Mouse (Mus musculus) kidney, embryonic 15.5 days (tissue): ENCODE measurements around the gene Actl7b. TPM values are rescaled to one million over a fixed set of nuclear protein-coding genes. Genes with fewer than 3 reads are reported as not detected.
A peak's percentile ranks its signal among the peaks of the same experiment; 100 is the strongest.

Experiments
- ATAC-seq: fragments of 200-750 bp; cut with Nextera tagmentation; replicated peaks from 2 replicates; pipeline ENCODE4 v1.8.0; 2017; ENCODE audit warnings: moderate TSS enrichment; ENCODE audit not compliant: low FRiP score
- H3K27ac ChIP-seq: fragments of 300-500 bp; sonication (generic); 2 replicates; pipeline ENCODE4 v1.5.1; 2015; ENCODE audit warnings: mild to moderate bottlenecking, inconsistent platforms
- H3K27me3 ChIP-seq: fragments of 300-500 bp; sonication (generic); 2 replicates; pipeline ENCODE4 v1.6.1; 2015; ENCODE audit warnings: inconsistent platforms
- H3K36me3 ChIP-seq: fragments of 300-500 bp; sonication (generic); 2 replicates; pipeline ENCODE4 v1.6.1; 2015; ENCODE audit warnings: inconsistent platforms
- H3K4me1 ChIP-seq: fragments of 300-500 bp; sonication (generic); 2 replicates; pipeline ENCODE4 v1.6.1; 2015; ENCODE audit warnings: inconsistent platforms
- H3K4me2 ChIP-seq: fragments of 300-500 bp; sonication (generic); 2 replicates; pipeline ENCODE4 v1.6.1; 2015; ENCODE audit warnings: moderate library complexity, mild to moderate bottlenecking, inconsistent platforms
- H3K4me3 ChIP-seq: fragments of 300-500 bp; sonication (generic); replicated peaks from 2 replicates; pipeline ENCODE4 v1.5.1; 2015; ENCODE audit warnings: mild to moderate bottlenecking, inconsistent platforms
- H3K9ac ChIP-seq: fragments of 300-500 bp; sonication (generic); 2 replicates; pipeline ENCODE4 v1.6.1; 2015; ENCODE audit warnings: mild to moderate bottlenecking, inconsistent platforms
- H3K9me3 ChIP-seq: fragments of 300-500 bp; sonication (generic); replicated peaks from 2 replicates; pipeline ENCODE4 v1.6.1; 2016; ENCODE audit warnings: inconsistent platforms
- WGBS: fragments of 180-500 bp; shearing (Covaris S2); methylation state at CpG from one replicate; pipeline ENCODE4 v1.1.7; 2015; ENCODE audit warnings: mixed read lengths; 5-methylcytosine and 5-hydroxymethylcytosine counted together
- polyA plus RNA-seq: library from polyadenylated mRNA; unstranded; fragments of >200 nt; fragmentation: Nextera tagmentation; extraction: Ambion mirVana; gene quantifications from 2 replicates; pipeline ENCODE4 v1.2.1, GENCODE M21; 2015

Actl7b gene
- polyA plus RNA-seq, 1 experiment from 2014 or later = not detected

DNA sequence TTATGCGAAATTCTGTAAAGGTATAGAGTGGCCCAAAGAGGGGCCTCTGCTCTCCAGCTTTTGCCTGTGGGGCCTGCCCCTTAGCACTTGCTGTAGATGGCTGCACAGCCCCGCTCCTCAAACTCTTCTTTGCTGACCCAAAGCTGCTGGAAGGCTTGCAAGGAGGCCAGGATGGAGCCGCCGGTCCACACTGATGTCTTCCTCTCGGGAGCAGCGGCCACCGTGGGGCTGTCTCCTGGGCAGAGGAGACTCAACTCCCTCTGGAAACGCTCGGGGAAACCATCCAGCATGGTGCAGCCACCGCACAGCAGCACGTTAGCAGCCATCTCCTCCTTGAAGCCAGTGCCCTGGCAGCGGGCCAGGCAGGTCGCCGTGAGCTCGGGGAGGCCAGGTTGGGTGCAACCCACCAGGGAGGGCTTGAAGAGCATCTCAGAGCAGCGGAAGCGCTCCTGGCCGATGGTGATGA is 1.2 kb downstream of the Actl7b start, which contains the start of gene Gm26657:
Gm26657 (plus strand) TSS at position 51 of the 466 bp plus-strand sequence.
- H3K36me3 ChIP-seq = peaks cover 13% of the 10 kb centered on the region; the same call in 1 of the 2 replicates
- H3K4me3 ChIP-seq = no peak within 1 kb of the TSS
- H3K27ac ChIP-seq = no peak within 1 kb of the TSS
- H3K9ac ChIP-seq = no peak within 1 kb of the TSS
- no peaks in the 10 kb centered on the region for H3K9me3 ChIP-seq
- 91% methylated on average over 18 of the region's 18 CpGs for WGBS
- ATAC-seq = no peak
- H3K4me2 ChIP-seq = no peak within 1 kb of the TSS
- no peaks in the 10 kb centered on the region for H3K27me3 ChIP-seq
- no peaks in the 10 kb centered on the region for H3K4me1 ChIP-seq

DNA sequence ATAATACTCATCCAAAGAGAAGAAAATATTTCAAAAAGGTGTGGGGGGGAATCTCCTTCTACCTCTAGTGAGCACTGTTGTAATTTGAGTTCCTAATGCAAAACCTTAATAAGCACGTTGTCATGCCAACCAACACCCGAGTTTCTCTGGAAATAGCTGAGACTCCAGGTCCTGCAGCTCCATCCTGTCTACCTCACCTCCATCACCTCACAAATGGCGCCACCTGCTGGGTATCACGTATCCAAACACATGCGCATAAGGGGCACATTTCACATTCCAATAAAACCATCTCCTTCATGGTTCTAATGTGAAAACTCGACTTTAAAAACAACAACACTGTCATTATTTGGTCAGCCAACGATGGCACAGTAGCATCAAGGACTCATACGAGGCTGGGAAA is 15.4 kb downstream of the Actl7b start:
- ATAC-seq = no peak
- 62% methylated on average over 8 of the region's 8 CpGs for WGBS
- Histone ChIP-seq H3K4me1 (no peaks in the 10 kb centered on the region), H3K27me3 (no peaks in the 10 kb centered on the region), H3K27ac (no peak overlapping the region), H3K9me3 (no peaks in the 10 kb centered on the region), H3K4me2 (no peak overlapping the region), H3K4me3 (no peak overlapping the region), H3K9ac (no peak overlapping the region), H3K36me3 (no peaks in the 10 kb centered on the region)

DNA sequence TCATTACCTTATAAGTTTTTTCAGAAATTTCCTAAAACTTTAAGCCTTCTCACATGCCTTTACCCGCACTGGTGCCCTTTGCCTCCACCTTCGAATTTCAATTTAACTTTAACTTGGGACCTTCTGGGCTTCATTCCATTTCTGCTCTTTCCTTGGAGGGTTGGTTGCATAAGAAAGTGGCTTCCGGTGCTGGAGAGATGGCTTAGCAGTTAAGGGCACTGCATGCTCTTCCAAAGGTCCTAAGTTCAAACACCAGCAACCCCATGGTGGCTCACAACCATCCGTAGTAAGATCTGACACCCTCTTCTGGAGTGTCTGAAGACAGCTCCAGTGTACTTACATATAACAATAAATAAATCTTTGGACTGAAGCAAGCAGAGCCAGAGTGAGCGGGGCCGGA is 18.0 kb downstream of the Actl7b start:
- Histone ChIP-seq H3K36me3 (no peaks in the 10 kb centered on the region), H3K9me3 (no peaks in the 10 kb centered on the region), H3K4me2 (no peak overlapping the region), H3K27me3 (no peaks in the 10 kb centered on the region), H3K9ac (no peak overlapping the region), H3K4me1 (peaks cover 11% of the 10 kb centered on the region; the same call in 1 of the 2 replicates), H3K27ac (no peak overlapping the region), H3K4me3 (no peak overlapping the region)
- no peak for ATAC-seq
- 90% methylated on average over 6 of the region's 6 CpGs for WGBS

DNA sequence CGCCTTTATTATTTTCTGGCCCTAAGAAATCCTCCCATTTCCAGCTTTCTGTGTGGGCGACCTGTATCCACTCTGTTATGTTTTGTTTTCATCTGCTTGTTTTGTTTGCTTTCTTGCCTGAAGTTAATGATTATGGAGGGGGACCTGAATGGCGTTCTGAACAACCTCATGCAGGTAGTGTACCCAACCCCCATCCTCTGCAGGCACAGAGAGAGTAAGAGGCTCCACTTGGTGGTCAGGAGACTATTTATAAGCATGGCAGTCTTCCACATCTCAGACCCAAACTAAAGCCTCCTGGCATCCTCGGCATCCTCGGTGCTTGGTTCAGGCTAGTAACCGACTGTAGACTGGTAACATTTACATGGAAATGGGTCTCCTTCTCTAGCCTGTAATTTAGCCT is 18.9 kb downstream of the Actl7b start:
- Histone ChIP-seq H3K9me3 (no peaks in the 10 kb centered on the region), H3K27me3 (no peaks in the 10 kb centered on the region), H3K4me3 (no peak overlapping the region), H3K36me3 (no peaks in the 10 kb centered on the region), H3K27ac (no peak overlapping the region), H3K4me2 (no peak overlapping the region), H3K4me1 (peaks cover 11% of the 10 kb centered on the region; the same call in 1 of the 2 replicates), H3K9ac (no peak overlapping the region)
- WGBS = 49% methylated on average over 6 of the region's 6 CpGs
- no peak for ATAC-seq

DNA sequence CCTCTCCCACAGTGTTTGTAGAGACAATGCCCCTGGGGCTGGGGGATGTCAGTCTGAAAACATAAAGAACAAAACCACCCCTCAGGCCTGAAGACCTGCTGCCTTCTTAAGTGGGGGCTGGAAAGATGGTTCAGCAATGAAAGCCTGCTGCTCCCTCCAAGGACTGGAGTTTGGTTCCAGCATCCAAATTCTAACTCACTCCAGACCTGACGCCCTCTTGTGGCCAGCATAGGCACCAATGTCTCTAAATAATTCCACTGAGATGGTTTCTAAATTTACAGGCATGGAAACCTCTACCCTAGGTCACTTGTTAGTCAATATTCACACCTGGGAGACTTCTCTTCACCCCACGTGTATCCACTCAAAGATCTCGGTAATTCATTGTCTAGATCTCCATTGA is 19.8 kb downstream of the Actl7b start:
- Histone ChIP-seq H3K27ac (no peak overlapping the region), H3K9me3 (no peaks in the 10 kb centered on the region), H3K4me3 (no peak overlapping the region), H3K27me3 (no peaks in the 10 kb centered on the region), H3K36me3 (no peaks in the 10 kb centered on the region), H3K4me1 (peaks cover 11% of the 10 kb centered on the region; the same call in 1 of the 2 replicates), H3K9ac (no peak overlapping the region), H3K4me2 (no peak overlapping the region)
- no peak for ATAC-seq
- WGBS = 32% methylated on average over 3 of the region's 3 CpGs

DNA sequence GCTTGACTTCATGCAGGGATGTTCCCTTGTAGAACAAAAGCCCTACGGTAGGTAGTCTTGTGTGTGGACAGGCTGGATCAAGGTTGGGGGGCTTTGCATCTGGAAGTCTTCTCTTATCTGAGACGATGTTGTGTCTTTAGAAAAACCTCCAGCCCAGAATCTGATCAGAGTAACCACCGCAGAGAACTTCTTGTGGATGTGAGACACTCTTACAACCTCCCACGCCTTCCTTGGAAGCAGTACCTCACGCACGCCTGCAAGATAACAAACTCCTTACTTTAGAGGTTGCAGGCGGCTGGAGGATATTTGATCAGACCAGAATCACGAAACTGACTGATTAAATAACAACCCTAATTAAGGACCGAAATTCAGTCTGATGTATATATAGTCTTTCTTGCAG is 20.8 kb downstream of the Actl7b start:
- H3K36me3 ChIP-seq = no peaks in the 10 kb centered on the region
- peaks cover 11% of the 10 kb centered on the region; the same call in 1 of the 2 replicates for H3K4me1 ChIP-seq
- H3K4me3 ChIP-seq = no peak overlapping the region
- H3K4me2 ChIP-seq = no peak overlapping the region
- no peak overlapping the region for H3K9ac ChIP-seq
- no peaks in the 10 kb centered on the region for H3K27me3 ChIP-seq
- no peaks in the 10 kb centered on the region for H3K9me3 ChIP-seq
- no peak overlapping the region for H3K27ac ChIP-seq
- ATAC-seq = no peak
- WGBS = 46% methylated on average over 9 of the region's 9 CpGs

DNA sequence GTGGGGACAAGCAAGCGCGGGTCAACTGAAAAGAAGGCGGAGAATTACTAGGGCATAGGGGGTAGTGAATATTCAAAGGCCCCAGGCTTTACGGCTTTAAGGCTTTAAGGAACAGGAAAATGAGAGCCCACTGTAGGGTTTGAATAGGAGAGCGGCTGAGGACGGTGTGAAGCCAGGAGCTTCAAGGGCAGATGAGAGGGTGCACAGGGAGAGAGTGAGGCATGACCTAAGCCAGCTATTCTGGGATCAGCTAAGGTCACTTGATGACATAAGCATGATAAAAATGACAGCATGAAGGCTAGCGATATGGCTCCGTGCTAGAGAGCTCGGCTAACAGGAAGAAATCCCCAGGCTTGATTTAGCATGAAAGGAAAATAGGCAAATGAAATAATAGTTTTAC is 21.8 kb downstream of the Actl7b start:
- Histone ChIP-seq H3K27ac (no peak overlapping the region), H3K9ac (no peak overlapping the region), H3K9me3 (no peaks in the 10 kb centered on the region), H3K27me3 (no peaks in the 10 kb centered on the region), H3K36me3 (no peaks in the 10 kb centered on the region), H3K4me3 (no peak overlapping the region), H3K4me2 (no peak overlapping the region), H3K4me1 (peaks cover 11% of the 10 kb centered on the region; the same call in 1 of the 2 replicates)
- ATAC-seq = no peak
- WGBS = 61% methylated on average over 9 of the region's 9 CpGs

DNA sequence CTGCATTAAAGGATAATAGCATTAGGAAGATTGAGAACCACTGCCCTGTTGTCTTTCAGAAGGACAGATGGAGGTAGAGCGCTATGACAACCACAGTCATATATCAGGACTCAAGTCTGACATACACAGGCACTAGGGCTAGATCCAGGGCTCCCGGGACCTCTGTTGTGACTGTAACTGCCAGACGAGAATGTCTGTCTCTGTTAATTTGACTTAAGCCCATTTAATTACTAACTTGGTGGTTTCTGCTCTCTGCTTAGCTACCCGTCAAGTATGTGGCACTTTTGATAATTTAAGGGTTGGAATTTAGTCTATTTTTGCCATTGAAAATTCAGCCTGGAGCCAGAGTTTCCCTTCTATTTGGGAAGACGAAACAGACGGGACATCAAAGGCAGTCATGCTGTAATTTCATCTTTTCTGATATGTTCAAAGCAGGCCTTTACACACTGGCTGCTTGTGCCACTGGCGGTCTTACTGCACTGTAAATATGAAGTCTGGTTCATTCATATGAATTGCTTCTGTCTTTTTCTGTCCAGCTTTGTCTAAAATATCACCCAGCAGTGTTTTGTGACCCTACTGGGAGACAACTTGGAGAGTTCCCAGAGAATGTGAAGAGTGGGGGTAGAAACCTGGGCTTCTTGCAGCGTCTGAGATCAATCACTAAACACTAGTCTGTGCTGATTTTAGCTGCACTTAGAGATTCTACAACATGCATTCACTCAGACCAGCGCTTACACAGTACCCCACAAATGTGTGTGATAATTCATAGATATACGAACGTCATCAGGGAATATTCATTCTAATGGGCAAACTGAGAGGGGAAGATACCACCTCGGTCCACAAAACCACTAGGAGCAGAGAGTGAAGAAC is 22.4 kb downstream of the Actl7b start:
- Histone ChIP-seq H3K4me2 (no peak overlapping the region), H3K27ac (no peak overlapping the region), H3K4me3 (no peak overlapping the region), H3K36me3 (no peaks in the 10 kb centered on the region), H3K9ac (no peak overlapping the region), H3K27me3 (no peaks in the 10 kb centered on the region), H3K9me3 (no peaks in the 10 kb centered on the region), H3K4me1 (peaks cover 11% of the 10 kb centered on the region; the same call in 1 of the 2 replicates)
- WGBS = 62% methylated on average over 12 of the region's 12 CpGs
- no peak for ATAC-seq

DNA sequence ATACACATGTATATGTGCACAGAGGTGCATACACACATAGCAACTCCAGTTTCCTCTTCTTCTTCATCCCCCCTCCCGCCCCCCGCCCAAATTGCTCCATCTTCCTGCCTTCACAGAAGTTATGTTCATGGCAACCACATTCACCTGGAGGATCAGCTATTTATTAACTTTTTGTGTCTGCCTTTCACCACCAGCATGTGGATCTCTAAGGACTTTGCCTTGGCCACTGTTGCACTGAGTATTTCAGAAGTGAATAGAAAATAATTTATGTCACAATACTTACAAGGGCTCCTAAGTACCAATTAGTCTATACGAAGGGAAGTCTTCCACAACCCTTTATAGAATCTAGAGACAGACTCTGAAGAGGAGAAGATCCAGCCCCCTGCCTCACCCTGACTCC is 23.3 kb downstream of the Actl7b start:
- WGBS = 84% methylated on average over 3 of the region's 3 CpGs
- Histone ChIP-seq H3K27ac (no peak overlapping the region), H3K9me3 (no peaks in the 10 kb centered on the region), H3K9ac (no peak overlapping the region), H3K4me1 (peaks cover 11% of the 10 kb centered on the region; the same call in 1 of the 2 replicates), H3K27me3 (no peaks in the 10 kb centered on the region), H3K36me3 (no peaks in the 10 kb centered on the region), H3K4me2 (no peak overlapping the region), H3K4me3 (no peak overlapping the region)
- ATAC-seq = no peak

DNA sequence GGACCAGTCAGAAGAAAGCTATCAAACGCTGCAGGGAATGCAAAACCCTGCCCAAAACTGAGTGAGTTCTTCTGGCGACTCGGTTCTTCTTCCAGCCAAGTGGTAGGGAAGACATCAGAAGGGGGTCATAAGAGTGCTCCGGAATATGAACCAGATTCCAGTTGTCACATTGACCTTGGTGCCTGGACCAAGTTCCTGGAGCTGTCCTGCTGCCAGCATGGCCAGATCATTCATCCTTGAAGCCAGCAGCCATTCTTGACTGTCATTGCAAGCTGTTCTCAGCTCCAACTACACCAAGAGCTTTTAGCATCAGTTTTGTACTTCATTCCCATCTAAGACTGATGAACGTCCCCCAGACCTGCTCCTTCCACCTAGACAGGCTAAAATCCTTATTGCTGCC is 24.4 kb downstream of the Actl7b start:
- H3K4me3 ChIP-seq = no peak overlapping the region
- no peak overlapping the region for H3K4me2 ChIP-seq
- H3K9me3 ChIP-seq = no peaks in the 10 kb centered on the region
- H3K36me3 ChIP-seq = no peaks in the 10 kb centered on the region
- no peaks in the 10 kb centered on the region for H3K27me3 ChIP-seq
- no peak for ATAC-seq
- H3K27ac ChIP-seq = no peak overlapping the region
- no peak overlapping the region for H3K9ac ChIP-seq
- peaks cover 11% of the 10 kb centered on the region; the same call in 1 of the 2 replicates for H3K4me1 ChIP-seq
- 59% methylated on average over 5 of the region's 5 CpGs for WGBS

DNA sequence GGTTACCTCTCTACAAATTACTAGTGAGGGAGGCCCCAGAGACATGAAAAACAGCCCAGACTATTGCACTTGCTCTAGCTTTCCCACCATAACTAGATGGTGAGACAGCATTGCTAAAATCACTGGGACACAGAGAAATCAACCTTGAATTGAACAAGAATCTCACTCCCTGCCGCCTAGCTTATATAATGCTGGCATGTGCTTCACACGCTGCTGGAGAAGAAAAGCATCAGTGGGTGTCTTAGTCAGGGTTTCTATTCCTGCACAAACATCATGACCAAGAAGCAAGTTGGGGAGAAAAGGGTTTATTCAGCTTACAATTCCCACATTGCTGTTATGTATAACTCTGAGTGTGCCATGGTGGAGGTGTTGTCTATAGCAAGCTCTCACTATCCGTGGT is 28.1 kb downstream of the Actl7b start:
- no peak overlapping the region for H3K4me3 ChIP-seq
- no peaks in the 10 kb centered on the region for H3K9me3 ChIP-seq
- WGBS = 88% methylated on average over 3 of the region's 3 CpGs
- H3K4me2 ChIP-seq = no peak overlapping the region
- H3K4me1 ChIP-seq = no peaks in the 10 kb centered on the region
- H3K27me3 ChIP-seq = no peaks in the 10 kb centered on the region
- H3K27ac ChIP-seq = no peak overlapping the region
- no peak for ATAC-seq
- H3K9ac ChIP-seq = no peak overlapping the region
- H3K36me3 ChIP-seq = no peaks in the 10 kb centered on the region

DNA sequence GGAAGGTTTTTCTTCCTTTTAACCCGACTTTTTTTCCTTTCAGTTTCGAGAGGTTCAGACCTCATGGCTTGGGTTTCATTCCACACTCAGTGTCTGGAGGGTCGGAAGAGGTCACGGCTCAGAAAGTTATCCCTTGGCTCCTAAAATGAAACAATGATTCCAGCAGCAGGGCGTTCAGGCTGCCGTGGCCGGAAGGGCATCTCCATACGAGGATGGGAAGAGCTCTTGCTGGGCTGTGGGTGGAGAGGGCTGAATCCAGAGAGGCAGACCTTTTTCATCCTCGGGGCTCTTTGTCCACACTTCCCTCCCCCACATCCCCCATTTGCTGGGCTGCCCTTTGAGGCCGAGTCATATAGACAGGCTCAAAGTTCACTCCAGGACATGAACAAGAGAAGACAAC is 39.0 kb downstream of the Actl7b start:
- 10% methylated on average over 10 of the region's 10 CpGs for WGBS
- H3K4me3 ChIP-seq = no peak overlapping the region
- ATAC-seq = peak; percentile 49; the same call in 1 of the 2 replicates
- peak overlapping the region; percentile 27 for H3K4me2 ChIP-seq
- no peaks in the 10 kb centered on the region for H3K36me3 ChIP-seq
- no peak overlapping the region for H3K9ac ChIP-seq
- H3K27ac ChIP-seq = no peak overlapping the region
- peaks cover 7% of the 10 kb centered on the region; the same call in 1 of the 2 replicates for H3K4me1 ChIP-seq
- H3K27me3 ChIP-seq = no peaks in the 10 kb centered on the region
- H3K9me3 ChIP-seq = no peaks in the 10 kb centered on the region
